Mouse (Mus musculus) kidney, adult 18-20 months (tissue): ENCODE results near the gene Btbd11.

Experiments used
- DNase-seq: peaks from one replicate; pipeline ENCODE4 v3.0.0; 2021

Btbd11 gene

GRCm38 (mm10) chr10:85482480-85482879 lies 95.9 kb downstream of the Btbd11 start:
- no peak for DNase-seq

GRCm38 (mm10) chr10:85486456-85486855 lies 99.8 kb downstream of the Btbd11 start:
- no peak for DNase-seq

- DNase-seq: no peak
These were observed 106.0 kb downstream of the Btbd11 start for GRCm38 (mm10) chr10:85492583-85492982.

GRCm38 (mm10) chr10:85496358-85496757 lies 109.7 kb downstream of the Btbd11 start:
- DNase-seq: no peak

GRCm38 (mm10) chr10:85496981-85497380 lies 110.4 kb downstream of the Btbd11 start:
- no peak for DNase-seq

- DNase-seq: no peak
These were observed 111.3 kb downstream of the Btbd11 start for GRCm38 (mm10) chr10:85497931-85498330.

- no peak for DNase-seq
These were observed 114.0 kb downstream of the Btbd11 start for GRCm38 (mm10) chr10:85500573-85501155.

GRCm38 (mm10) chr10:85501966-85502566 lies 115.5 kb downstream of the Btbd11 start:
- no peak for DNase-seq

- DNase-seq: no peak
These were observed 116.0 kb downstream of the Btbd11 start for GRCm38 (mm10) chr10:85502656-85503055.

- DNase-seq: no peak
These were observed 116.8 kb downstream of the Btbd11 start for GRCm38 (mm10) chr10:85503453-85503852.

GRCm38 (mm10) chr10:85507270-85508050 lies 120.8 kb downstream of the Btbd11 start:
- DNase-seq: no peak

GRCm38 (mm10) chr10:85508193-85508794 lies 121.7 kb downstream of the Btbd11 start:
- DNase-seq: no peak

- DNase-seq: no peak
These were observed 122.4 kb downstream of the Btbd11 start for GRCm38 (mm10) chr10:85509000-85509399.

GRCm38 (mm10) chr10:85510329-85510728 lies 123.7 kb downstream of the Btbd11 start:
- DNase-seq: no peak

GRCm38 (mm10) chr10:85512808-85513207 lies 126.2 kb downstream of the Btbd11 start:
- no peak for DNase-seq

- DNase-seq: no peak
These were observed 130.9 kb downstream of the Btbd11 start for GRCm38 (mm10) chr10:85517223-85518110.

GRCm38 (mm10) chr10:85518111-85518409 lies 131.4 kb downstream of the Btbd11 start:
- no peak for DNase-seq

- DNase-seq: no peak
These were observed 135.7 kb downstream of the Btbd11 start for GRCm38 (mm10) chr10:85522220-85522760.

- DNase-seq: no peak
These were observed 138.8 kb downstream of the Btbd11 start for GRCm38 (mm10) chr10:85525267-85526015.

- DNase-seq: no peak
These were observed 140.0 kb downstream of the Btbd11 start for GRCm38 (mm10) chr10:85526657-85527056.

- no peak for DNase-seq
These were observed 141.1 kb downstream of the Btbd11 start for GRCm38 (mm10) chr10:85527722-85528121.

GRCm38 (mm10) chr10:85533192-85533710 lies 146.6 kb downstream of the Btbd11 start:
- no peak for DNase-seq
